Mouse (Mus musculus): ENCODE results near the gene Catspere2. TPM values are rescaled to one million over a fixed set of nuclear protein-coding genes. Genes with fewer than 3 reads are reported as not detected.
"Not testable (repeated sequence)": the region's sequence is repeated elsewhere in the genome, so short reads cannot be mapped to it uniquely, and the experiment has no call there.

Gene Catspere2
- under 1 TPM; 0.23 to 0.31 TPM for total RNA-seq (2021)

GRCm38 (mm10) chr1:177983024-177983450, at the start of gene Catspere2:
Catspere2 (plus strand) TSS chr1:177983423.
- peak; percentile 99 for DNase-seq

GRCm38 (mm10) chr1:177940422-177940977, 42.7 kb upstream of the Catspere2 start:
- DNase-seq, result not testable (repeated sequence)

GRCm38 (mm10) chr1:177981276-177981675, 1.9 kb upstream of the Catspere2 start:
- no peak for DNase-seq

- DNase-seq, result not testable (repeated sequence)
Measured at GRCm38 (mm10) chr1:177983582-177983981, 359 bp downstream of the Catspere2 start.

- DNase-seq, result no peak
Measured at GRCm38 (mm10) chr1:177984206-177984605, 983 bp downstream of the Catspere2 start.

GRCm38 (mm10) chr1:177987476-177987875, 4.3 kb downstream of the Catspere2 start:
- not testable (repeated sequence) for DNase-seq

- peak; percentile 11 for DNase-seq
Measured at GRCm38 (mm10) chr1:178072798-178073197, 89.6 kb downstream of the Catspere2 start.

- DNase-seq, result not testable (repeated sequence)
Measured at GRCm38 (mm10) chr1:178097865-178098264, 114.6 kb downstream of the Catspere2 start.

- DNase-seq, result not testable (repeated sequence)
Measured at GRCm38 (mm10) chr1:178108514-178108913, 125.3 kb downstream of the Catspere2 start.

- DNase-seq, result not testable (repeated sequence)
Measured at GRCm38 (mm10) chr1:178122236-178122635, 139.0 kb downstream of the Catspere2 start.

GRCm38 (mm10) chr1:178134288-178134687, 151.1 kb downstream of the Catspere2 start:
- no peak for DNase-seq

- peak; percentile 35 for DNase-seq
Measured at GRCm38 (mm10) chr1:178146513-178146912, 163.3 kb downstream of the Catspere2 start.

GRCm38 (mm10) chr1:178146915-178147314, 163.7 kb downstream of the Catspere2 start:
- DNase-seq, result peak; percentile 11

GRCm38 (mm10) chr1:178182251-178182650, 199.0 kb downstream of the Catspere2 start:
- no peak for DNase-seq

GRCm38 (mm10) chr1:178185591-178185990, 202.4 kb downstream of the Catspere2 start:
- DNase-seq, result no peak

- DNase-seq, result peak; percentile 93
Measured at GRCm38 (mm10) chr1:178187216-178187791, 204.1 kb downstream of the Catspere2 start, which contains the start of gene Desi2. Desi2 (plus strand) TSS chr1:178187417.

GRCm38 (mm10) chr1:178187810-178188209, 204.6 kb downstream of the Catspere2 start:
- peak; percentile 75 for DNase-seq

- DNase-seq, result no peak
Measured at GRCm38 (mm10) chr1:178188386-178188785, 205.2 kb downstream of the Catspere2 start.

GRCm38 (mm10) chr1:178205701-178206325, 222.6 kb downstream of the Catspere2 start:
- DNase-seq, result no peak

GRCm38 (mm10) chr1:178207856-178208255, 224.6 kb downstream of the Catspere2 start:
- DNase-seq, result not testable (repeated sequence)

- DNase-seq, result no peak
Measured at GRCm38 (mm10) chr1:178209966-178210365, 226.7 kb downstream of the Catspere2 start.

- no peak for DNase-seq
Measured at GRCm38 (mm10) chr1:178217157-178217556, 233.9 kb downstream of the Catspere2 start.

- DNase-seq, result no peak
Measured at GRCm38 (mm10) chr1:178218305-178218704, 235.1 kb downstream of the Catspere2 start.
